Mouse (Mus musculus): ENCODE results near the gene Igsf8. TPM values are rescaled to one million over a fixed set of nuclear protein-coding genes. Genes with fewer than 3 reads are reported as not detected.

Igsf8 gene
- polyA plus RNA-seq, 1 experiment from 2014 or later, result 12.8 TPM

DNA sequence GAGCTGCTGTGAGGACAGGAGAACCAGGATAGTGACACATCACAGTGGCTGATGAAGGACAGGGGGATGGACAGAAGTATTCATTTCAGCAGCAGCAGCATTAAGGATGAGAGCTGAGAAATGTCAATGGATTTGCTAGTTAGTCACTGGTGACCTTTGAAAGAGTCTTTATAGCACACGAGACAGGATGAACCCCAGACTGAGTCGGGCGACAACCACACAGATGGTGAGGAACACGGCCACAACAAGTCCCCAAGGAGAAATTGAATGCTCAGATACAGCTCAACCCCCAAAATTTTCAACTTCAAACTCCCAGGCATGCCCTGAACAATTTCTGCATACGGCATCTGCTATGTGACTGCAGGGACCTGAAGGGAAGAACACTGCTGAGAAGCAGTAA lies 25.3 kb downstream of the Igsf8 start:
- Histone ChIP-seq H3K27ac (ENCODE audit: low read depth) (no peak overlapping the region), H3K9me3 (ENCODE audit: low read length) (no peaks in the 10 kb centered on the region), H3K4me2 (ENCODE audit: low read depth, low read length) (no peak overlapping the region), H3K36me3 (replicated peaks; ENCODE audit: insufficient read depth, low read length) (no peaks in the 10 kb centered on the region), H3K9ac (replicated peaks) (no peak overlapping the region), H3K4me3 (ENCODE audit: low read depth, low read length) (no peak overlapping the region), H3K4me1 (ENCODE audit: insufficient read depth) (no peaks in the 10 kb centered on the region), H3K27me3 (ENCODE audit: insufficient read depth, low read length) (no peaks in the 10 kb centered on the region)
- DNase-seq (no peak), ATAC-seq (no peak)
- WGBS (ENCODE audit: insufficient replicate concordance), result 76% methylated on average over 5 of the region's 5 CpGs
- no peak for TF ChIP-seq CTCF (IDR thresholded peaks at IDR 0.05; ENCODE audit: low read depth)
- TF ChIP-seq EP300 (IDR thresholded peaks at IDR 0.05; ENCODE audit: low read depth), result no peak

DNA sequence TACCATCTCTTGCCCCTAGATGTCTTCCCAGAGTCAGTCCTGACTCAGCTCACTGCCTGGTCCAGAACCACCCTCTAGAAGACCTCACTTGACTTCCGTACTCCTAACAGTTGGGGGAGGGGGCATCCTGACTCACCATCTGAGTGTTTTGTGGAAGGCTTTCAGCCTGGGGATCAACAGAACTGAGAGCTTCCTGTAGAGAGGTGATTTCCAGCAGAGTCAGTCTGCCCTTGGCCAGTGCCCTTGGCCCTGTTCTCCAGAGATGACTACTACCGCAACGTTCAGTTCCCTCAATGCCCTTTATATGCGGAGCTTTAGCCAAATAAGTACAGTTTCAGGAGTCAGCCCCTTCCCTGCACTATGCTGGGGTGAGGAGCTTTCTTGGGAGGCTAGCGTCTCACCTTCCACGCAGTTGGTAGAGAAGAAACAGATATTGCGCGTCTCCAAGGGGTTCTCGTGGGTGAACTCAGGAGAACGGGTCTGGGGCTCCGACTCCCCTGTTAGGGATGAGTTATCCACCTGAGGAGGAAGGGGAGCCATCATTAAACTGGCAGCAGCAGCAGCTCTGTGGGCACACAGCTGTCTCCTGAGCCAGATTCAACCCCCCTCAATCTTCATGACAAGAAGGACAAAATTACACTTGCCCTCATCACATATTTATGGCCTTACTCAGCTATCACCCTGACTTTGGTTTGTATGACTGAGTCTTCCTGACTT lies 27.6 kb downstream of the Igsf8 start:
- Histone ChIP-seq H3K4me1 (ENCODE audit: insufficient read depth) (no peaks in the 10 kb centered on the region), H3K27ac (ENCODE audit: low read depth) (no peak overlapping the region), H3K9ac (replicated peaks) (no peak overlapping the region), H3K27me3 (ENCODE audit: insufficient read depth, low read length) (no peaks in the 10 kb centered on the region), H3K4me2 (ENCODE audit: low read depth, low read length) (no peak overlapping the region), H3K36me3 (replicated peaks; ENCODE audit: insufficient read depth, low read length) (no peaks in the 10 kb centered on the region), H3K4me3 (ENCODE audit: low read depth, low read length) (no peak overlapping the region), H3K9me3 (ENCODE audit: low read length) (no peaks in the 10 kb centered on the region)
- TF ChIP-seq EP300 (IDR thresholded peaks at IDR 0.05; ENCODE audit: low read depth), result no peak
- TF ChIP-seq CTCF (IDR thresholded peaks at IDR 0.05; ENCODE audit: low read depth), result no peak
- ATAC-seq (no peak), DNase-seq (no peak)
- 83% methylated on average over 11 of the region's 11 CpGs for WGBS (ENCODE audit: insufficient replicate concordance)

DNA sequence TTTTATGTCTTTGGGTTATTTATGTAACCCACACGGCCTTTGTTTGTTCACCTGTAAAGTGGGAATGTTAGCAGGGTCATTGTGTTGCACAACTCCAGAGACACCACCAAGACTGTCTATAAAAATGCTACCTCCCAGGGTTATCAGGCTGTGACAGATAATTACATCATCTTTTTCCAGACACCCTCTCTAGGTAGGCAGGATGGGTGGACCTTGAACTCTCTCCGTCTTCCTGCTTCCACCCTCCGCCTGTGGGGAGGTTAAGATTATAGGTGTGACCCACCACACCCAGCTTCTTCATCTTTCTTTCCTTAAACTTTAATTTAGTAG lies 28.1 kb downstream of the Igsf8 start:
- no peak overlapping the region for H3K4me2 ChIP-seq (ENCODE audit: low read depth, low read length)
- ATAC-seq (no peak), DNase-seq (no peak)
- no peak overlapping the region for H3K4me3 ChIP-seq (ENCODE audit: low read depth, low read length)
- H3K9me3 ChIP-seq (ENCODE audit: low read length), result no peaks in the 10 kb centered on the region
- TF ChIP-seq EP300 (IDR thresholded peaks at IDR 0.05; ENCODE audit: low read depth) (no peak), CTCF (IDR thresholded peaks at IDR 0.05; ENCODE audit: low read depth) (no peak)
- WGBS (ENCODE audit: insufficient replicate concordance), result 52% methylated on average over 3 of the region's 3 CpGs
- no peaks in the 10 kb centered on the region for H3K36me3 ChIP-seq (replicated peaks; ENCODE audit: insufficient read depth, low read length)
- H3K27ac ChIP-seq (ENCODE audit: low read depth), result no peak overlapping the region
- H3K4me1 ChIP-seq (ENCODE audit: insufficient read depth), result no peaks in the 10 kb centered on the region
- H3K27me3 ChIP-seq (ENCODE audit: insufficient read depth, low read length), result no peaks in the 10 kb centered on the region
- H3K9ac ChIP-seq (replicated peaks), result no peak overlapping the region

DNA sequence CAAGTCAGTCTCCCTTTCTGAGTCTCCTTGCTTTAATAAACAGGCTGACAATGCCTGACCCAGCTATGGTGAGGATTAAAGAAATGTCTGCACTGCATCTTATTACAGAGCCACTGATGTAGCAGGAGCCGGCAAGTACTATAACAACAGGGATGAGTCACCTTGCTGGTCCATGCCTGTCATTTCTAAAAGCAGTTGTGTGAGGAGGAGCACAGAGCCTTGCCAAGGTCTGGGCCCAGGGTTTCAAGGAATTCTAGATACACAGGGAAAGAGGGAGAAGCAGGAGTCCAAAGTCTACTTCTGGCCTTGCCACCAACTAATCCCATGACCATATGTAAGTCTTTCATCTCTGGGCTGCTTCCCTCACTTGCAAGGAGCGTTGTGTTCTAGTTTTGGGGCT lies 31.4 kb downstream of the Igsf8 start:
- WGBS (ENCODE audit: insufficient replicate concordance), result 84% methylated on average over 2 of the region's 2 CpGs
- H3K4me2 ChIP-seq (ENCODE audit: low read depth, low read length), result no peak overlapping the region

DNA sequence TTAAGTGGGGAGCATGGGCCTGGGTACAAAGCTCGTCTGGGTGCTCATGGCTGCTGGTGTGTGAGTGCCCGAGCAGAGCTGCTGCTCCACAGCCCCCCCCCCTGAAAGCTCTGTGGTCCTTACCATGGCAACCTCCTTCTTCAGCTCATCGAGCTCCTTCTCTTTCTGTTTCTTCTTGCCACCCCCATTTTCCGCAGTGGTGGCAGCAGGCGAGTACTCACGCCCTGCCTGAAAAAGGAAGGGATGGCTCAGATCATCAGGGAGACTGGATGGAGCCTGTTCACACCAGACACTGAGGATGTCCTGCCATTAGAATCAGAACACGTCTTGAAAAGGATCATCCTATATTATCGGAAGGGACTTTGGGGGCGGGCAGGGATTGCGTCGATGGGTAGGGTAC lies 32.0 kb downstream of the Igsf8 start:
- Histone ChIP-seq H3K36me3 (replicated peaks; ENCODE audit: insufficient read depth, low read length) (no peaks in the 10 kb centered on the region), H3K9me3 (ENCODE audit: low read length) (no peaks in the 10 kb centered on the region), H3K27me3 (ENCODE audit: insufficient read depth, low read length) (no peaks in the 10 kb centered on the region), H3K4me3 (ENCODE audit: low read depth, low read length) (no peak overlapping the region), H3K27ac (ENCODE audit: low read depth) (no peak overlapping the region), H3K9ac (replicated peaks) (no peak overlapping the region), H3K4me2 (ENCODE audit: low read depth, low read length) (no peak overlapping the region), H3K4me1 (ENCODE audit: insufficient read depth) (0 out of 2 replicates have a peak, but pooled peaks cover 4% of the 10 kb centered on the region)
- WGBS (ENCODE audit: insufficient replicate concordance), result 84% methylated on average over 11 of the region's 11 CpGs
- DNase-seq (no peak), ATAC-seq (no peak)
- TF ChIP-seq EP300 (IDR thresholded peaks at IDR 0.05; ENCODE audit: low read depth) (no peak), CTCF (IDR thresholded peaks at IDR 0.05; ENCODE audit: low read depth) (no peak)

More for the DNA sequence above, 31.4 kb downstream of the Igsf8 start:
- TF ChIP-seq EP300 (IDR thresholded peaks at IDR 0.05; ENCODE audit: low read depth) (no peak), CTCF (IDR thresholded peaks at IDR 0.05; ENCODE audit: low read depth) (no peak)
- Histone ChIP-seq H3K9me3 (ENCODE audit: low read length) (no peaks in the 10 kb centered on the region), H3K27me3 (ENCODE audit: insufficient read depth, low read length) (no peaks in the 10 kb centered on the region), H3K36me3 (replicated peaks; ENCODE audit: insufficient read depth, low read length) (no peaks in the 10 kb centered on the region), H3K9ac (replicated peaks) (no peak overlapping the region), H3K4me1 (ENCODE audit: insufficient read depth) (0 out of 2 replicates have a peak, but pooled peaks cover 4% of the 10 kb centered on the region), H3K4me3 (ENCODE audit: low read depth, low read length) (no peak overlapping the region), H3K27ac (ENCODE audit: low read depth) (no peak overlapping the region)
- no peak for DNase-seq
- ATAC-seq, result no peak

DNA sequence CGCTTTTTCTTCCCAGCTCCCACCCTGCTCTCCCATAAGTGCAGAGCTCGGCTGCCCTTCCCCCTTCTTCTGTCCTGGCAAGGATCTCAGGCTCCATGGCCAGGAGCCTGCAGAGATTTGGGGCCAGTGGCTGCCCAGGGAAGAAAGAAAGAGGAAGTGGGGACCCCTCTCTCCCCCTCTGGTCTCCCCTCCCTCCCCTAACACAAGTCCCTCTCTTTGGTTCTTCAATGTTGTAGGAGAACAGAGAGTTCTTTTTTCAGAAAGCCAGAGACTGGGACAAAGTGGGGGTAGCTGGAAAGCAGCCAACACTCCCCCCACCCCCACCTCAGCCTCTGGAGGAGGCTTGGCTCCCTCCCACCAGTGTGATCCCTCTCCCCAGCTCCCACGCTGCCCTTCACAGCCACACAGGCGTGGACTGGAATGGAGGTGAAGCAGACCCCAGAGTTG lies 34.3 kb downstream of the Igsf8 start:
- Histone ChIP-seq H3K4me1 (ENCODE audit: insufficient read depth) (0 out of 2 replicates have a peak, but pooled peaks cover 4% of the 10 kb centered on the region), H3K4me2 (ENCODE audit: low read depth, low read length) (no peak overlapping the region), H3K36me3 (replicated peaks; ENCODE audit: insufficient read depth, low read length) (no peaks in the 10 kb centered on the region), H3K9me3 (ENCODE audit: low read length) (no peaks in the 10 kb centered on the region), H3K27ac (ENCODE audit: low read depth) (no peak overlapping the region), H3K9ac (replicated peaks) (no peak overlapping the region), H3K27me3 (ENCODE audit: insufficient read depth, low read length) (no peaks in the 10 kb centered on the region), H3K4me3 (ENCODE audit: low read depth, low read length) (no peak overlapping the region)
- no peak for ATAC-seq
- 56% methylated on average over 4 of the region's 4 CpGs for WGBS (ENCODE audit: insufficient replicate concordance)
- no peak for DNase-seq
- TF ChIP-seq EP300 (IDR thresholded peaks at IDR 0.05; ENCODE audit: low read depth) (no peak), CTCF (IDR thresholded peaks at IDR 0.05; ENCODE audit: low read depth) (no peak)
